Mouse (Mus musculus) neural tube, embryonic 15.5 days (tissue): ENCODE data around the gene Spns3. TPM values are rescaled to one million over a fixed set of nuclear protein-coding genes. Genes with fewer than 3 reads are reported as not detected.

ENCODE experiments used
- ATAC-seq: fragments of 200-750 bp; cut with Nextera tagmentation; 2 replicates; pipeline ENCODE4 v1.8.0; 2017; ENCODE audit warnings: mild to moderate bottlenecking, moderate TSS enrichment, moderate library complexity; ENCODE audit not compliant: low FRiP score
- H3K27ac ChIP-seq: fragments of 300-500 bp; sonication (generic); replicated peaks from 2 replicates; pipeline ENCODE4 v1.5.1; 2015; ENCODE audit warnings: mild to moderate bottlenecking, inconsistent platforms
- H3K27me3 ChIP-seq: fragments of 300-500 bp; sonication (generic); replicated peaks from 2 replicates; pipeline ENCODE4 v1.6.1; 2015; ENCODE audit warnings: inconsistent platforms
- H3K36me3 ChIP-seq: fragments of 300-500 bp; sonication (generic); 2 replicates; pipeline ENCODE4 v1.6.1; 2015; ENCODE audit warnings: inconsistent platforms
- H3K4me1 ChIP-seq: fragments of 300-500 bp; sonication (generic); 2 replicates; pipeline ENCODE4 v1.6.1; 2015; ENCODE audit warnings: inconsistent platforms
- H3K4me2 ChIP-seq: fragments of 300-500 bp; sonication (generic); 2 replicates; pipeline ENCODE4 v1.6.1; 2015; ENCODE audit warnings: inconsistent platforms, mild to moderate bottlenecking, moderate library complexity
- H3K4me3 ChIP-seq: fragments of 300-500 bp; sonication (generic); replicated peaks from 2 replicates; pipeline ENCODE4 v1.5.1; 2015; ENCODE audit warnings: mild to moderate bottlenecking, inconsistent platforms
- H3K9ac ChIP-seq: fragments of 300-500 bp; sonication (generic); replicated peaks from 2 replicates; pipeline ENCODE4 v1.6.1; 2015; ENCODE audit warnings: mild to moderate bottlenecking, inconsistent platforms
- H3K9me3 ChIP-seq: fragments of 300-500 bp; sonication (generic); replicated peaks from 2 replicates; pipeline ENCODE4 v1.6.1; 2016; ENCODE audit warnings: inconsistent platforms
- WGBS: fragments of 180-500 bp; shearing (Covaris S2); methylation state at CpG from one replicate; pipeline ENCODE4 v1.1.7; 2015; ENCODE audit warnings: mixed read lengths; 5-methylcytosine and 5-hydroxymethylcytosine counted together
- polyA plus RNA-seq: library from polyadenylated mRNA; unstranded; fragments of >200 nt; fragmentation: Nextera tagmentation; extraction: Ambion mirVana; gene quantifications from 2 replicates; pipeline ENCODE4 v1.2.1, GENCODE M21; 2015

The Spns3 gene
- polyA plus RNA-seq, 1 experiment from 2014 or later: 0.06 TPM

- no peak overlapping the region for H3K9ac ChIP-seq
- no peaks in the 10 kb centered on the region for H3K9me3 ChIP-seq
- peaks cover 6% of the 10 kb centered on the region; the same call in 1 of the 2 replicates for H3K4me1 ChIP-seq
- no peak overlapping the region for H3K4me3 ChIP-seq
- peaks cover 50% of the 10 kb centered on the region for H3K36me3 ChIP-seq
- H3K27me3 ChIP-seq: no peaks in the 10 kb centered on the region
- WGBS: 56% methylated on average over 5 of the region's 5 CpGs
- no peak overlapping the region for H3K4me2 ChIP-seq
- no peak overlapping the region; the same call in 1 of the 2 replicates for H3K27ac ChIP-seq
- no peak for ATAC-seq
Measured at GRCm38 (mm10) chr11:72461500-72461981, 88.8 kb downstream of the Spns3 start.

DNA sequence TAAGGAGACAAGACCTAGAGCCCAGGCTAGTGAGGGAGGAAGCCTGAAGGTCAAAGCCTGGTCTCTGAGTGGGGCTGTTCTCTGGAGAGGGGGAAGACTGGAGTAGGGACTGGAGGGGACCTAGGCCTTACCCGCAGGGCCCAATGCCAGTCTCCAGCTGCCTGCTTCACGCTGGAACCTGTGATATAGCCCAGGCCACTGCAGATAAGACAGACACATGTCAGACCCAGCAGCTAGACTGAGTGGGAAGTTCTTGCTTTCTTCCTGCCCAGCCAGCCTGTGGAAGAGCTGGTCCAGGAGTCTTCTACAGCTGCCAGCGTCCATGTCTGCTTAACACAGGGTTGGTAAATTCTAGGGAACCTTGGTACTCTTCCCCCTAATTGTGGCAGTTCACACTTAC lies 91.8 kb downstream of the Spns3 start:
- Histone ChIP-seq H3K27ac (no peak overlapping the region), H3K36me3 (peaks cover 59% of the 10 kb centered on the region)
- whole genome bisulfite sequencing: 81% methylated on average over 3 of the region's 3 CpGs

GRCm38 (mm10) chr11:72457995-72458496 lies 92.3 kb downstream of the Spns3 start:
- no peak for ATAC-seq
- H3K27ac ChIP-seq: no peak overlapping the region
- 79% methylated on average over 12 of the region's 12 CpGs for WGBS

More for the DNA sequence above, 91.8 kb downstream of the Spns3 start:
- Histone ChIP-seq H3K4me2 (no peak overlapping the region), H3K27me3 (no peaks in the 10 kb centered on the region), H3K9me3 (no peaks in the 10 kb centered on the region), H3K4me1 (0 out of 2 replicates have a peak, but pooled peaks cover 3% of the 10 kb centered on the region), H3K9ac (no peak overlapping the region), H3K4me3 (no peak overlapping the region)
- no peak for ATAC-seq

DNA sequence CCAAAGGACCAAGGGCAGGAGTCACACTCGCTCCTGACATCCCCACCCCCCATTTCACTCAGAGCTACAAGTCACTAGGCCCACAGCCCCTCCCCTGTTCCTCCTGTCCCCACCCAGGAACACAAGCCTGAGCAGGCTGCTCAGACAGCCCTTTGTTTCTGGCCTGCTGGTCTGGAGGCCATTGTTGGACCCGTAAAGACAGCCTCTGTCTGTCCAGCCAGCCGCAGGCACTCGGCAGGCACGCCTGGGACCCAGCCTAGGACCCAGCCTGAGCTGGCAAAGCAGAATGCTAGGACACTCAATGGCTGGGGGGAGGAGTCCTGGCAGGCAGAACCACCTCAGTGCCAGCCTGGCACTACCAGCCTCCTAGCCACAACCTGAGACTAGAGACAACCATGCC lies 94.6 kb downstream of the Spns3 start:
- WGBS: 28% methylated on average over 5 of the region's 5 CpGs
- no peaks in the 10 kb centered on the region for H3K9me3 ChIP-seq
- no peak overlapping the region for H3K4me3 ChIP-seq
- H3K4me2 ChIP-seq: no peak overlapping the region
- H3K9ac ChIP-seq: no peak overlapping the region
- no peak for ATAC-seq
- no peak overlapping the region for H3K27ac ChIP-seq
- peaks cover 61% of the 10 kb centered on the region for H3K36me3 ChIP-seq
- H3K4me1 ChIP-seq: 0 out of 2 replicates have a peak, but pooled peaks cover 3% of the 10 kb centered on the region
- no peaks in the 10 kb centered on the region for H3K27me3 ChIP-seq

More at GRCm38 (mm10) chr11:72457995-72458496, 92.3 kb downstream of the Spns3 start:
- H3K9me3 ChIP-seq: no peaks in the 10 kb centered on the region
- H3K4me2 ChIP-seq: no peak overlapping the region
- H3K27me3 ChIP-seq: no peaks in the 10 kb centered on the region
- 0 out of 2 replicates have a peak, but pooled peaks cover 3% of the 10 kb centered on the region for H3K4me1 ChIP-seq
- peaks cover 58% of the 10 kb centered on the region for H3K36me3 ChIP-seq
- H3K9ac ChIP-seq: no peak overlapping the region
- no peak overlapping the region for H3K4me3 ChIP-seq

GRCm38 (mm10) chr11:72453105-72453953 lies 97.0 kb downstream of the Spns3 start:
- Histone ChIP-seq H3K9me3 (no peaks in the 10 kb centered on the region), H3K4me1 (peaks cover 8% of the 10 kb centered on the region; the same call in 1 of the 2 replicates), H3K9ac (no peak overlapping the region), H3K36me3 (peaks cover 78% of the 10 kb centered on the region), H3K4me3 (no peak overlapping the region), H3K4me2 (no peak overlapping the region), H3K27ac (no peak overlapping the region), H3K27me3 (no peaks in the 10 kb centered on the region)
- ATAC-seq: no peak
- WGBS: 60% methylated on average over 15 of the region's 15 CpGs

GRCm38 (mm10) chr11:72452140-72452665 lies 98.1 kb downstream of the Spns3 start:
- ATAC-seq: no peak
- Histone ChIP-seq H3K27ac (no peak overlapping the region), H3K9me3 (no peaks in the 10 kb centered on the region), H3K4me1 (peaks cover 8% of the 10 kb centered on the region; the same call in 1 of the 2 replicates), H3K27me3 (no peaks in the 10 kb centered on the region), H3K4me2 (no peak overlapping the region), H3K4me3 (no peak overlapping the region), H3K36me3 (peaks cover 80% of the 10 kb centered on the region), H3K9ac (no peak overlapping the region)
- 97% methylated on average over 3 of the region's 3 CpGs for WGBS

DNA sequence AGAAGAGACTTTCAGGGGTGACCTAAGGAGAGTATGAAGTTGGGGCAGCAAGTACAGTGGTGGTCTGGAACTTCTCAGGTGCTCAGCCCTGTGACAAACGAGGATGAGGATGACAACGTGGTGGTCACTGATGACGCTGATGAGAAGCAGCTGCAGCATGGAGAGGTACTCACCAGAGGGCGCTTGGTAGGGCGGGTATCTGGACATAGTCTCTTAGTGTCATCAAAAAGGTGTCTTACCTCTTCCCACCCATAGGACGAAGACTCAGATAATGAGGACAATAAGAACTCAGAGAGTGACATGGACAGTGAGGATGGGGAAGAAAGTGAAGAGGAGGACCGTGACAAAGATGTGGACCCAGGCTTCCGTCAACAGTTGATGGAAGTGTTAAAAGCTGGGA lies 102.8 kb downstream of the Spns3 start:
- WGBS: 88% methylated on average over 8 of the region's 8 CpGs
- H3K9me3 ChIP-seq: no peaks in the 10 kb centered on the region
- ATAC-seq: no peak

DNA sequence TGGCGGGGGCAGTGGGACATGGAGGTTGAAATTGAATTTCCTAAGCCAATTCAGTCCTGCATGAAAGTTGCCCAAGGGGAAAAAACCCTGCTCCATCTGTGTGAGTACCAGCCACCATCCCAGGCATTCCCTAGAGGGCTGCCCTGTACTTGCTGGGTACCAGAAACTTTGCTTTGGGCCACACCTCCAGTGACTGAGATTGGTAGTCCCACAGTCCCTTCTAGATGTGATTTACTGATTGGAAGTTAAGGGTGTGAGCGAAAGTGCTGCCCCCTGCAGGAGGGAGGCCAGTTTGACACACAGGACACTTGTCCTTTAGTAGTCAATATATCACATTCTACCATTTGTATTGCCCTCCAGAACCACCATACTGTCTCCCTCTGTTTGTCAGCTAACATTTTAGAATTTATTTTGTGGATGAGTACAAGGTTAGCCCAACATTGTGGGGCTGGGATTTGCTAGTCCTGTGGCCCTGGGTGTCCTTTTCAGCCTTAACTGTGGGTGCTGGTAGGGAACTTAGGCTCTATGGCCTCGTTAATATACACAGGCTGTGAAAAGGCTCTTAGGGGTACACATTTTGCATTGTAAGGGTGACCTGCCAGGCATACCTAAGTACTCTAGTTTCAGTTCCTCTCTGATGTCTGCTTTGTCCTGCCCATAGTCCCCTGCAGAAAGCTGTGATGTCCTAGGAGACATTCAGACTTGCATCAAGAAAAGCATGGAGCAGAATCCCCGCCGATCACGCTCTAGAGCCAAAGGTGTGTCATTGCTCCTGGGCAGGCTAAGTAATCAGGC lies 103.8 kb downstream of the Spns3 start:
- Histone ChIP-seq H3K4me2 (no peak overlapping the region), H3K4me3 (no peak overlapping the region), H3K27me3 (no peaks in the 10 kb centered on the region), H3K9me3 (no peaks in the 10 kb centered on the region), H3K9ac (no peak overlapping the region), H3K4me1 (peaks cover 25% of the 10 kb centered on the region), H3K36me3 (peaks cover 92% of the 10 kb centered on the region), H3K27ac (no peak overlapping the region)
- ATAC-seq: no peak
- 92% methylated on average over 6 of the region's 6 CpGs for WGBS

More for the DNA sequence above, 102.8 kb downstream of the Spns3 start:
- peaks cover 99% of the 10 kb centered on the region for H3K36me3 ChIP-seq
- H3K9ac ChIP-seq: no peak overlapping the region
- peaks cover 16% of the 10 kb centered on the region for H3K4me1 ChIP-seq
- H3K27me3 ChIP-seq: no peaks in the 10 kb centered on the region
- no peak overlapping the region for H3K4me2 ChIP-seq
- no peak overlapping the region for H3K27ac ChIP-seq
- no peak overlapping the region for H3K4me3 ChIP-seq

Other genes starting within 250 kb of the Spns3 start
- 3.0 and 10.6 TPM in 2 replicates for gene Xaf1, start 248.9 kb downstream of the Spns3 start, polyA plus RNA-seq
- not detected in 2 replicates for gene Fbxo39, start 236.1 kb downstream of the Spns3 start, polyA plus RNA-seq
- gene Tekt1, start 188.1 kb downstream of the Spns3 start, polyA plus RNA-seq: 4.6 and 5.9 TPM in 2 replicates
- 10.2 and 16.1 TPM in 2 replicates for gene Smtnl2, start 138.8 kb downstream of the Spns3 start, polyA plus RNA-seq
- 1.2 TPM in 1 of 2 replicates, not detected in the other for gene Ggt6, start 115.0 kb downstream of the Spns3 start, polyA plus RNA-seq
- gene Mybbp1a, start 109.2 kb downstream of the Spns3 start, polyA plus RNA-seq: 63.1 and 82.7 TPM in 2 replicates
- gene Spns2, start 60.6 kb downstream of the Spns3 start, polyA plus RNA-seq: 9.4 and 12.6 TPM in 2 replicates
- 76.2 and 77.3 TPM in 2 replicates for gene Ube2g1, start 56.8 kb upstream of the Spns3 start, polyA plus RNA-seq
- 19.0 and 19.7 TPM in 2 replicates for gene Ankfy1, start 139.5 kb upstream of the Spns3 start, polyA plus RNA-seq
- 8.4 and 9.0 TPM in 2 replicates for gene Cyb5d2, start 245.6 kb upstream of the Spns3 start, polyA plus RNA-seq
- 12.7 and 12.8 TPM in 2 replicates for gene Zzef1, start 245.7 kb upstream of the Spns3 start, polyA plus RNA-seq